Mouse (Mus musculus): Measurements from ENCODE around the gene Pde6h. TPM values are rescaled to one million over a fixed set of nuclear protein-coding genes. Genes with fewer than 3 reads are reported as not detected.
A peak's percentile ranks its signal among the peaks of the same experiment; 100 is the strongest.

Gene Pde6h
- total and polyA plus RNA-seq, 2 experiments from 2014 or later, result 0.04 to 0.19 TPM

DNA sequence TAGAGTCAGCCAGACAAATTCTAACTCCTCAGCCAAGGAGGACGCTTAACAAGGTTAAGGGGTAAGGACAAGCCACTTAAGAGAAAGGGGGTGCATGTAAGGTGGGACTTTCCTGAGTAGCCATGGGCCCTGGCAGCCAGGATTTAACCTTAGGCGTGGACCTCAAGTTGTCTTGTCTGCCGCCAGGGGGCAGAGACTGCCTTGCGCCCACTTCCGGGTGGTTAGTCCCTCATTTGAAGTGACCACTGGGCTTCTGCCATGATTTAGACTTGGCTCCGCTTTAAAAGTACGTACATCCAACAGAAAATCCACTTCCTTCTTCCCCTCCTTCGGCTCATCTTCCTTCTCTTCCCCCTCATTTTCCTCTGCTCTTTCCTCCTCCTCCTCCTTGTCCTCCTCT lies 71.9 kb downstream of the Pde6h start:
- TF ChIP-seq CTCF (IDR thresholded peaks at IDR 0.05; ENCODE audit: low read depth), result peak; percentile 39
- TF ChIP-seq EP300 (IDR thresholded peaks at IDR 0.05; ENCODE audit: low read depth), result no peak
- H3K9me3 ChIP-seq (replicated peaks; ENCODE audit: control insufficient read depth, low read length), result no peaks in the 10 kb centered on the region
- H3K4me1 ChIP-seq (ENCODE audit: control insufficient read depth, insufficient read depth), result no peaks in the 10 kb centered on the region
- no peak overlapping the region for H3K9ac ChIP-seq (replicated peaks; ENCODE audit: low read depth, low read length)
- no peak overlapping the region for H3K4me2 ChIP-seq (ENCODE audit: low read depth, low read length)
- no peak for ATAC-seq (ENCODE audit: insufficient read depth, low read depth)
- H3K36me3 ChIP-seq (replicated peaks; ENCODE audit: control insufficient read depth, insufficient read depth, low read length), result no peaks in the 10 kb centered on the region
- H3K27me3 ChIP-seq (ENCODE audit: control insufficient read depth, insufficient read depth, low read length), result no peaks in the 10 kb centered on the region
- DNase-seq (ENCODE audit: low spot score), result no peak
- H3K27ac ChIP-seq (ENCODE audit: low read depth), result no peak overlapping the region
- 72% methylated on average over 8 of the region's 8 CpGs for WGBS
- H3K4me3 ChIP-seq (ENCODE audit: low read depth, low read length), result no peak overlapping the region

DNA sequence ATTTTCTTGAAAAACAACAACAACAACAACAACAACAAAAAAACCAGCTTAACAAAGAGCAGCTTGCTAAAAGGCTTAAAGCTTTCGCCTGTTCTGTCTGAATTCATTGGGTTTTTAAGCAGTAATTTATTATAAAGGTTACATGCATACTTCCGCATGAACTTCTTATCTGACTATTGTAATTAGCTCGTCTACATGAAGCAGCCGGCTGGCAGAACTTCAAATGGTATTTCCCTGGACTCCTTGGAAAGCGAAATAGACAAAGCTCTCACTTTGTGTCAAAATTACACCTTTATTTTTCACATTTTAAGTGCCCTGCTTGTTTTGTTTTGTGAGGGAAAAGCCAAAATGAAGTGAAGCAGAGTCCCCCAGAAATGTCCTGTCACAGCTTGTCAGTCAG lies 72.7 kb downstream of the Pde6h start:
- TF ChIP-seq EP300 (IDR thresholded peaks at IDR 0.05; ENCODE audit: low read depth), result no peak
- TF ChIP-seq CTCF (IDR thresholded peaks at IDR 0.05; ENCODE audit: low read depth), result no peak
- Histone ChIP-seq H3K27me3 (ENCODE audit: control insufficient read depth, insufficient read depth, low read length) (no peaks in the 10 kb centered on the region), H3K4me3 (ENCODE audit: low read depth, low read length) (no peak overlapping the region), H3K27ac (ENCODE audit: low read depth) (no peak overlapping the region), H3K9ac (replicated peaks; ENCODE audit: low read depth, low read length) (no peak overlapping the region), H3K36me3 (replicated peaks; ENCODE audit: control insufficient read depth, insufficient read depth, low read length) (no peaks in the 10 kb centered on the region), H3K4me1 (ENCODE audit: control insufficient read depth, insufficient read depth) (no peaks in the 10 kb centered on the region), H3K4me2 (ENCODE audit: low read depth, low read length) (no peak overlapping the region), H3K9me3 (replicated peaks; ENCODE audit: control insufficient read depth, low read length) (no peaks in the 10 kb centered on the region)
- ATAC-seq (ENCODE audit: insufficient read depth, low read depth), result no peak
- WGBS, result 31% methylated on average over 5 of the region's 5 CpGs
- DNase-seq (ENCODE audit: low spot score), result no peak

DNA sequence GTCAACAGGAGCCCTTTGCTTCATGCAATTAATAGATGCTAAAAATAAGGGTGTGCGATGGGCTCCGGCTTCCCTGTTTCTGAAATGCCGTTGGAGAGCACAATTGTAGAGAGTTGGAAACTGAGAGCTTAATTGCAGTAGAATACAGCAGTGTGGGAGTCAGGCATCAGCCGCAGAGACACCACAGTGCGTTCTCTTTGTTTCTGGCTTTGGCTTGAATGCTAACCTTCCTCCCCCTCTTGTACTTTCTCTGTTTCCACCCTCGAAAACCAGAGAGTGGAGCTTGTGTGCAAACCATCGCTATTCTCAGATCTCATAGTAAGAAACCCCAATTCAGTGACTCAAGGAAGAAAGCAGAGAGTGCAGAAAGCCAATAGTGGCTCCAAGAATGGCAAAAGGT lies 74.5 kb downstream of the Pde6h start:
- Histone ChIP-seq H3K9me3 (replicated peaks; ENCODE audit: control insufficient read depth, low read length) (no peaks in the 10 kb centered on the region), H3K27me3 (ENCODE audit: control insufficient read depth, insufficient read depth, low read length) (no peaks in the 10 kb centered on the region), H3K36me3 (replicated peaks; ENCODE audit: control insufficient read depth, insufficient read depth, low read length) (no peaks in the 10 kb centered on the region), H3K9ac (replicated peaks; ENCODE audit: low read depth, low read length) (no peak overlapping the region), H3K4me3 (ENCODE audit: low read depth, low read length) (no peak overlapping the region), H3K4me1 (ENCODE audit: control insufficient read depth, insufficient read depth) (no peaks in the 10 kb centered on the region), H3K4me2 (ENCODE audit: low read depth, low read length) (no peak overlapping the region), H3K27ac (ENCODE audit: low read depth) (no peak overlapping the region)
- no peak for TF ChIP-seq EP300 (IDR thresholded peaks at IDR 0.05; ENCODE audit: low read depth)
- no peak for TF ChIP-seq CTCF (IDR thresholded peaks at IDR 0.05; ENCODE audit: low read depth)
- DNase-seq (ENCODE audit: low spot score), result no peak
- ATAC-seq (ENCODE audit: insufficient read depth, low read depth), result no peak
- WGBS, result 70% methylated on average over 7 of the region's 7 CpGs

DNA sequence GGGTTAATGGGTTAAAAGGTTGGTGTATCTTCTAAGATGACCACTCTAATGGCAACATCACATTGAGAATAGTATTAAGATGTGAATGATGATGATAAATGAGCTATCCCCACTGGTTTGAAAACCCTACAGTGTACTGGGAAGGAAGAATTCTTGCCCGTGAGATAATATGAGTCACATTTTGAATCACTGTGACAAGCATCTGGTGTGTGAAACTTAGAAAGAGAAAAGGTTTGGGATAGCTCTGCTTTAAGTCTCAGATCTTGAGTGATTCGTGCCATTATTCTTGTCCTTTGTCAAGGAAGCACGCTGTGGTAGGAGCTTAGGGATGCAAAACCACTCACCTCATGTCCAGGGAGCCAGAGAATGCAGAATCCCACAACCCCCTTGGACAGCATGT lies 75.4 kb downstream of the Pde6h start:
- TF ChIP-seq EP300 (IDR thresholded peaks at IDR 0.05; ENCODE audit: low read depth) (no peak), CTCF (IDR thresholded peaks at IDR 0.05; ENCODE audit: low read depth) (no peak)
- H3K27ac ChIP-seq (ENCODE audit: low read depth), result no peak overlapping the region
- no peaks in the 10 kb centered on the region for H3K36me3 ChIP-seq (replicated peaks; ENCODE audit: control insufficient read depth, insufficient read depth, low read length)
- no peak overlapping the region for H3K4me2 ChIP-seq (ENCODE audit: low read depth, low read length)
- no peak overlapping the region for H3K4me3 ChIP-seq (ENCODE audit: low read depth, low read length)
- H3K9ac ChIP-seq (replicated peaks; ENCODE audit: low read depth, low read length), result no peak overlapping the region
- H3K27me3 ChIP-seq (ENCODE audit: control insufficient read depth, insufficient read depth, low read length), result no peaks in the 10 kb centered on the region
- 81% methylated on average over 3 of the region's 3 CpGs for WGBS
- ATAC-seq (ENCODE audit: insufficient read depth, low read depth), result no peak
- H3K4me1 ChIP-seq (ENCODE audit: control insufficient read depth, insufficient read depth), result no peaks in the 10 kb centered on the region
- DNase-seq (ENCODE audit: low spot score), result no peak
- H3K9me3 ChIP-seq (replicated peaks; ENCODE audit: control insufficient read depth, low read length), result no peaks in the 10 kb centered on the region

DNA sequence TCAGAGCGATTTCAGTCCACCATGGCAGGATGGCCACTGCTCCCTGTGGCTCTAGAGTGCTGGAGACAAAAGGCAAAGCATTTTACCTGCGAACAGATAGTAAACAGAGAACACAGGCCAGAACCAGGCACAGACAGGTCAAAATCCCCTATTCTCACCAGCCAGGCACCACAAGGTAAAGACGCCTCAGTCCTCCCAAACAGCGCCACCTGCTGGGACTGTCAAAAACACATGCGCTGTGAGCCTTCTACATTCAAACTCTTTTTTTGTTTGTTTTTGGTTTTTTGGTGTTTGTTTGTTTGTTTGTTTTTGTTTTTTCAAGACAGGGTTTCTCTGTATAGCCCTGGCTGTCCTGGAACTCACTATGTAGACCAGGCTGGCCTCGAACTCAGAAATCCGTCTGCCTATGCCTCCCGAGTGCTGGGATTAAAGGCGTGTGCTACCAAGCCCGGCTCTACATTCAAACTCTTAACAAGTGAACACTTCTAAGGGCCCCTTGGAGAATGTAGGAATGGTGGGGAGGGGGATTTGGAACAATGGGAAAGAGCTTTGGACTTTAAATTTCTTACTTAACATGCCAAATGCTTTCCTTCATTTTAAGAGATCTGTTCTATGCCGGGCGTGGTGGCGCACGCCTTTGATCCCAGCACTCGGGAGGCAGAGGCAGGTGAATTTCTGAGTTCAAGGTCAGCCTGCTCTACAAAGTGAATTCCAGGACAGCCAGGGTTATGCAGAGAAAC lies 76.2 kb downstream of the Pde6h start:
- DNase-seq (ENCODE audit: low spot score), result no peak
- 88% methylated on average over 15 of the region's 15 CpGs for WGBS

DNA sequence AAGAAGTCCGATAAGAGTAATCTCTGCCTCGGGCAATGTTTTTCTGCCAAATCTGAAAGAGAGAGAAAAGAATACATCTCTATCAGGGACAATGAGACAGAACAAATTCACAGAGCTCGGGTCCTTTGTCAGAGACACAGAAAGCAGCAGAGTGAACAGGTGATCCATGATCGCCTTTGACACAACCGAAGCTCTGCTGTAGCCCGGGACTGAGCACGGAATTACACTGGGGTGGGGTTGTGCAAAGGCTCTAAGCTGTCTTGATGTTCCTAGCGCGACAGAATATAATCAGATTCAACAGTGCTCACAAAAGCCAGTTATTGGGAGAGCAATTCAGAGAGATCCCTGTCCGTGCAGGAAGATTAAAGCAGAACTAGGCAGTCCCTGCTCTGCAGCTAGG lies 77.1 kb downstream of the Pde6h start:
- TF ChIP-seq CTCF (IDR thresholded peaks at IDR 0.05; ENCODE audit: low read depth), result no peak
- no peaks in the 10 kb centered on the region for H3K4me1 ChIP-seq (ENCODE audit: control insufficient read depth, insufficient read depth)
- no peaks in the 10 kb centered on the region for H3K9me3 ChIP-seq (replicated peaks; ENCODE audit: control insufficient read depth, low read length)
- no peaks in the 10 kb centered on the region for H3K27me3 ChIP-seq (ENCODE audit: control insufficient read depth, insufficient read depth, low read length)
- H3K27ac ChIP-seq (ENCODE audit: low read depth), result no peak overlapping the region
- ATAC-seq (ENCODE audit: insufficient read depth, low read depth) (no peak), DNase-seq (ENCODE audit: low spot score) (no peak)
- WGBS, result 64% methylated on average over 10 of the region's 10 CpGs
- no peak overlapping the region for H3K9ac ChIP-seq (replicated peaks; ENCODE audit: low read depth, low read length)
- H3K4me2 ChIP-seq (ENCODE audit: low read depth, low read length), result no peak overlapping the region
- no peak overlapping the region for H3K4me3 ChIP-seq (ENCODE audit: low read depth, low read length)
- no peaks in the 10 kb centered on the region for H3K36me3 ChIP-seq (replicated peaks; ENCODE audit: control insufficient read depth, insufficient read depth, low read length)

More for the DNA sequence above, 76.2 kb downstream of the Pde6h start:
- Histone ChIP-seq H3K4me1 (ENCODE audit: control insufficient read depth, insufficient read depth) (no peaks in the 10 kb centered on the region), H3K9ac (replicated peaks; ENCODE audit: low read depth, low read length) (no peak overlapping the region), H3K27me3 (ENCODE audit: control insufficient read depth, insufficient read depth, low read length) (no peaks in the 10 kb centered on the region), H3K9me3 (replicated peaks; ENCODE audit: control insufficient read depth, low read length) (no peaks in the 10 kb centered on the region), H3K4me2 (ENCODE audit: low read depth, low read length) (no peak overlapping the region), H3K4me3 (ENCODE audit: low read depth, low read length) (no peak overlapping the region), H3K27ac (ENCODE audit: low read depth) (no peak overlapping the region), H3K36me3 (replicated peaks; ENCODE audit: control insufficient read depth, insufficient read depth, low read length) (no peaks in the 10 kb centered on the region)
- no peak for ATAC-seq (ENCODE audit: insufficient read depth, low read depth)
- no peak; the same call in 1 of the 2 replicates for TF ChIP-seq CTCF (IDR thresholded peaks at IDR 0.05; ENCODE audit: low read depth)
- TF ChIP-seq EP300 (IDR thresholded peaks at IDR 0.05; ENCODE audit: low read depth), result no peak

Measured in heart, postnatal 0 days (tissue).